Mouse (Mus musculus): ENCODE results near the gene Mybpc3.

The Mybpc3 gene

DNA sequence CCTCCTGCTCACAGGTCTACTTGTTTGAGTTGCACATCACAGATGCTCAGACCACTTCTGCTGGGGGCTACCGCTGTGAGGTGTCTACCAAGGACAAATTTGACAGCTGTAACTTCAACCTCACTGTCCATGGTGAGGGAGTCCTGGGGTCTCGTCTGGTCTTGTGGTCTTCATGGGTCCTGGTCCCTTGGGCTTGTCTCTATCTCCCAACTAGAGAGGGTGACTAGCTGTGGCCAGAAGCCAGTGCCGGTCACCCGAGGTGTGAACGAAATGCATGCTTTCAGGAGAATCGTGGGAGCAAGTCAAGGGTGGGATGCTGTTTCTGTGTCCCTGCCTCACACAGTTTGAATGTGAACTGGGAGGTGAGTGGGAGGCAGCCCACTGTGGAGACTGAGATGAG, 3.1 kb downstream of the Mybpc3 start:
- DNase-seq (ENCODE audit: low spot score in 2 of 2) = no peak

DNA sequence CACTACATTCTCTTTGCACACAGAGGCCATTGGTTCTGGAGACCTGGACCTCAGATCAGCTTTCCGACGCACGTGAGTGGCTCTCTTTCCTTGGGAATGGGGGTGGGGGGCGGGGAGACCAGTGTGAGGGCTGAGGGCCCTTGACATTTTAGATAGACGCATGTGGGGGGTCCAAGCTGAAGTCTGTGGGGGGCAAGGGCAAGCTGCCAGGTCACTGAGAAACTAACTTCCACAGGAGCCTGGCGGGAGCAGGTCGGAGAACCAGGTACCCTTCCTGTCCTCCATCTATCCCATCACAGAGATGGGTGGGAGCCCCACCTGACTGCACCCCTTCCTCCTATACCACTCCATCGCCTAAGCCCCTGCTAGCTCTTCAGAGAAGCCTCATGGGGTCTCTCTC, 3.6 kb downstream of the Mybpc3 start:
- DNase-seq (ENCODE audit: low spot score in 2 of 2) = no peak

DNA sequence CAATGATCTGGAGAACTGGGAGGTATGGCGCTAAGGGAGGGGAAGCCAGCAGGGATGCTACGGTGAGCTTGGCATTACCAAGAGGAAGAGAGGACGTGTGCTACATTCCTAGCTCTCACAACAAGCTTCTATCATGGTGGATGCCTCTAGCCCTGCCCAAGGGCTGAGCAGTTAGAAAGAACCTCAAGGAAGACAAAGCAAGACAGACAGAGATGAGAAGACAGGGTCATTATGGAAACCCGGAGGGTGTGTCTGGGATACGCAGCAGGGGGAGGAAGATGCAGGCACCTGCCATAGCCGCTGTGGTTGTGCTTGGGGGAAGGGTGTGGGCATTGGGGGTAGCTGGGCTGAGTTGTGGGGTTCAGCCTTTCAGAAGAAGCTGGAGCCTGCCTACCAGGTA, 5.6 kb downstream of the Mybpc3 start:
- DNase-seq (ENCODE audit: low spot score in 2 of 2) = no peak

DNA sequence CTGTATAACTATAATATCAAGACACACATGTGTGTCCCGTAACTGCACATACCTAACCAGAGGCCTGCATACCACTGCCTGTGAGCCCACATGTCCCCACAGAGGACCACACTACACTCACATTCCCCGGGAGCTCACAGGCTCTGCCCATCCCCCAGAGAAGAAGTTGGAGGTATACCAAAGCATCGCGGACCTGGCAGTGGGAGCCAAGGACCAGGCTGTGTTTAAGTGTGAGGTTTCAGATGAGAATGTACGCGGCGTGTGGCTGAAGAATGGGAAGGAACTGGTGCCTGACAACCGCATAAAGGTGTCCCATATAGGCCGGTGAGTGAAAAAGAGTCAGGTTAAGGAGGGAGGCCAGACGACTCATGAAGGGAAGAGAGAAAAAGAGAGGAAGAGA, 7.2 kb downstream of the Mybpc3 start:
- DNase-seq (ENCODE audit: low spot score in 2 of 2) = no peak

DNA sequence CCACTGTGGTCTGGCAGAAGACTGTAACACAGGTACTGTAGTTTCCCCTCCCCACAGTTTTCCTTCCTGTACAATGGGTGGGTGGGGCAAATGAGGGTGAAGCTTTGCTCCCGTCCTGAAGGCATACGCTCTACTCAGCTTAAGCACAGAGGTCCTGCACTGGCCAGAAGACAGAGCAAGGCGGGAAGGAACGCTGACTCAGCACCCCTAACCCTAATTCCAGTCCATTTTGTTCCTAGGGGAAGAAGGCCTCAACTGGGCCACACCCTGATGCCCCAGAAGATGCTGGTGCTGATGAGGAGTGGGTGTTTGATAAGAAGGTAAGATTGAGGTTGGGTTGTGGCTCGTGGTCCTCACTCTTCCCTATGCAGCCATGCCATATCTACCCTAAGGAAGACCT, 10.8 kb downstream of the Mybpc3 start:
- DNase-seq (ENCODE audit: low spot score in 2 of 2) = no peak

DNA sequence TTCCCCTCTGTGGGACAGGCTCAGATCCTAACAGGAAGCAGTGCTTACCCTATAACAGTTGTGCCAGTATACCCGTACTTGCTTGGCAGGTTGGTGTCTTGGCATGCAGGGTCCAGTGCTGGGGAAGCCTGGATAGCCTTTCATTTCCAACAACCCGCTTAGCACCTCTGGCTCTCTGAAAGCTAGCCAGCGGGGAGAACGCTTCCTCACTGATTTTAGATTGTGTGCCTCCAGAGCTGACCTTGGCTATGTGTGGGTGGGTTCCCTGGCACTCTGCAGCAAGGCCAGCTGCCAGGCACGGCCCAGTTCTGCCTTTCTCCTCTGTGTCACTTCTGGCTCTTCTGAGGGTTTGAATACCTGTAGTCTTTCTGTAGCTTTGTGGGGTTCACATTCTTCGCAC, 12.2 kb downstream of the Mybpc3 start:
- DNase-seq (ENCODE audit: low spot score in 2 of 2) = no peak

DNA sequence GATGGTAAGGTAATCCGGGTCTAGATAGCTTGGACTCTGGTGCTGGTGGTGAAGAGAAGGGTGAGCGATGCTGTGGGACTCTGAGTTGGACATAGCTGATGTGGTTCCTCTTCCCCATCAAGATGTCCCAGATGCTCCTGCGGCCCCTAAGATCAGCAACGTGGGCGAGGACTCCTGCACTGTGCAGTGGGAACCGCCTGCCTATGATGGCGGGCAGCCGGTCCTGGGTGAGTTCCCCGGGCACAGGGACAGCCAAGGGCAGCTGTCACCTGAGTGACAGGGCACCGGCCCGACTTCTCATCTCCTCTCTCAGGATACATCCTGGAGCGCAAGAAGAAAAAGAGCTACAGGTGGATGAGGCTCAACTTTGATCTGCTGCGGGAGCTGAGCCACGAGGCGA, 13.3 kb downstream of the Mybpc3 start:
- no peak for DNase-seq (ENCODE audit: low spot score in 2 of 2)

DNA sequence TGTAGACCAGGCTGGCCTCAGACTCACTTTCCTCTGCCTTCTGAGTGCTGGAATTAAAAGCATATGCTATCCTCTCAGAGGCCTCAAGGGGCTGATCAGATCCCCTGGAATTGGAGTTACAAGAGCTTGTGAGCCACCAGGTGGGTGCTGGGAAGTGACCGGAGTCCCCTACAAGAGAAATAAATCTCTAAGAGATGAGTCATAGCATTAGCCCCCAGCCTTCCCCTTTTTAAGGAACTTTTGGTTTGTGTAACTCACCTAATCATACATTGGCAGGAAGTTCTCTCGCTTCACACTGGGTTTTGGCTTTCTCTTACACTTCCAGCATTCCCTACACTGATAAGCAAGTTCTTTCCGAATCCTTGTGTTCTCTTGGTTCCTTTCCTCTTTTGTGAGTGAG, 14.1 kb downstream of the Mybpc3 start:
- no peak for DNase-seq (ENCODE audit: low spot score in 2 of 2)

DNA sequence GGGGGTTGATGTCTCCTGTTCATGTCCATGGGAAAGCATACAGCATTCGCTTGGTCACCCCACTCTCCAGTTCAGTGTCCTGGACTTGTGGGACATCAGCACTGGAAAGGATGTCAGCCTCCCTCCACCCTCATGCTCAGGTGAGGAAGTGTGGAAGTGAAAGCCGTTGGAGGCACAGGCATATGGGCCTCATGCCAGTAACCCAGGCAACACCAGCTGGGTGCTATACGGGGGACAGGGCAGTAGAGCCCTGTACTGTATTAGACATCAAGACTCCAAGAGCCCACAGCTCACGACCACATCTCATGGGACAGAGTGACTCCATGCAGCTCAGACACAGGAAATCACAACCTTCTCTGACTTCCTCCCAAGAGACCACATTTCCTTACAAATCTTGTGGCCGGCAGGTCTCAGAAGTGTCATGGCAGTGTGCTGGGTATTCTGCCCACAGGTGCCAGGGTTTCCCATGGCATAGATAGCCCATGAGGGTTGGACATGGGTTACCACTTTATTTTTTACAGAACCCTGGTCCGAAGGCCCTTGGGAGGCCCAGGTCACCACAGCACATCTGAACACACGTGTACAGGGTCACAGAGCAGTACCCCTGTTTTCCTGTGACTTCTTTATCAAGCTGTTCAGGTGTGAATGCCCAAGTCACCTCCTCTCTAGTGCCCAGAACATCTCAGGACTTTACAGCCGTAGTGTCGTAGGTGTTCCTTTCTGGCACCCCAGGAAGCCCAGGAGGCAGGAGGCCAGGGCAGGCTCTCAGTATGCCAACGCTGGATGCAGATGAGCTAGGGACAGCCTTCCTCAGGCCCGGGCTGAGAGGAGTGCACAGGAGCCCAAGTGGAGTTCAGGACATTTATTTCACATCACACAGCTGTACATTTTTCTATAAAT, 18.8 kb downstream of the Mybpc3 start:
- no peak for DNase-seq (ENCODE audit: low spot score in 2 of 2)

DNA sequence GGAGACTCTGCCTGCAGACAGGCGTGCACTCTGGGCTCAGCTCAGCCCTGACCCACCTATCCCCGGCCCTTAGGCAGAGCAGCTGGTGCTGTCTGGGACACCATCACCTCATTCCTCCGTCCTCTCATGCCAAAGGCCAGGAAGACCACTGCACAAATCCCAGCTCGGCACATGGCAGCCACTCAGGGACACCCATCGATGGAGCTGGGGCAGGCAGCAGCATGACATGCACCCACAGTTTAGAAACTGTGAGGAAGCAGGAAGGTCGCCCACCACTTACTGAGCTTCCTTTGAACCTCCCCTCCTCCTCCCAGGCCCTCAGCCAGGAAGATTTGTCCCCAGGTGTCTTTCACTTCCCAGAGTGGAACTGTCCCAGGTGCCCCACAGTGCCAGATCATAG, 19.5 kb downstream of the Mybpc3 start:
- DNase-seq (ENCODE audit: low spot score in 2 of 2) = no peak

DNA sequence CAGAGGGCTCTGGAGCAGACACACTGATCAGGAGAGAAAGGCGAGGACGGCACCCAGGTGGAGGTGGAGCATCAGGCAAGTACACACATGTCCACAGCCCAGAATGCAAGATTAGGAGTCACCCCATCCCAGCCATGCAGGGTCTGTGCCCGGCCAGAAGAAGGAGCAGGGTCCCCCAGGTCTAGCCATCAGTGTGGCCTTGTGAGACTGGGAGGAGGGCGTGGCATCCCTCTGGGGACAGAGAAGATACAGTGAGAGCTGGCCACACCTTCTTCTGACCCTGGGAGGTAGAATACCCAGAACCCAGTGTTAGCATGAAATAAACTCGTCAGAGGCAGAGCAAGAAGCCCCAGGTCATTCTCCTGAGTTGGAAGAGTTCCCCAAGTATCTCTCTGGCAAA, 21.4 kb downstream of the Mybpc3 start:
- no peak for DNase-seq (ENCODE audit: low spot score in 2 of 2)

DNA sequence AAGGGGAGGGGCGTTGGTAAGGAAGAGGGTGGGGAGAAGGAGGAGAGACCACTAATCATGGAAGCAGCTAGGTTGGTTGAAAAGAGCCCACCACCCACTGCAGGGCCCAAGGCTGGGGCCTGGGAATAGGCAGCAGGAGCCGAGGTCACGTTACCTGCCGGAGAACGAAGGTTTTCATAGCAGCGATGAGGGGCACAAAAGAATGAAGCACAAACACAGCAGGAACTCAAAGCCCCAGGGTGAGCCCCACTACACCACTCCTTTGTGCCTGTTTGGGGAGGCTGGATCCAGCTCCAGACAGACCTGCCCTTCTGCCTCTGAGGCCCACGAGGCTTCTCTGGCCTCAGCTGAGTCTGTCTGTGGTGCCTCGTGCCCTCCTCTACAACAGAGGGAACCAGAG, 21.8 kb downstream of the Mybpc3 start:
- no peak for DNase-seq (ENCODE audit: low spot score in 2 of 2)

DNA sequence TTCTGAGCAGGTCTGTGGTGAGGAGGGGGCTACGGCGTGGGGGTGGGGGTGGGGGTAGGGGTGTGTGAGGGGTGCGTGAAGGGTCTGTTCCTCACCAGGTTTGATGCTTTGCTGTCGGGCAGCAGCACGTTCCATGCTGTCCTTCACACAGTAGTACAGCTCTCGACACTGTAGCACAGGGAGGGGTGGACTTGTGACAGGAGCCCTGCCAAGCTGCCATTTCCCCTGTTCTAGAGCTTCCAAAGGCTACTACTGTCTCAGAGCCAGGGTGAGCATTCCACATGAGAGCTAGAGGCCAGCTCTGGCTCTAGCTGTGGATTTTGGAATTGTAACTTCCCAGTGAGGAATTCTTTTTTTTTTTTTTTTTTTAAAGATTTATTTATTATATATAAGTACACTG, 25.0 kb downstream of the Mybpc3 start:
- no peak for DNase-seq (ENCODE audit: low spot score in 2 of 2)

DNA sequence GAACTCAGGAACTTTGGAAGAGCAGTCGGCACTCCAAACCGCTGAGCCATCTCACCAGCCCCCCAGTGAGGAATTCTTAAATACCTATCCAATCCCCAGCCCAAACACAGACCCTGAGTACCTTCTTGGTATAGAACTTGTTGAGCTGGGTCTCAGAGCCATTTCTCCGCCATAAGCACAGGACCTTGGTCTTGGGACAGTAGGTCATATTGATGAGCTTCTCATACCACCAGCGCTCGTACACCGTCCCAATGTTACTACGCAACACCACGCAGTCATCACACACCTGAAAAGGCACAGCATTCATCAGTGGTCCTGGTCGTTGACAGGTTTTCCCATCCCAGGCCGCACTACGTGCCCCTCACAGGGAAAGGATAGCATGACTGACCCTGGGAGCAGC, 25.5 kb downstream of the Mybpc3 start:
- DNase-seq (ENCODE audit: low spot score in 2 of 2) = no peak

DNA sequence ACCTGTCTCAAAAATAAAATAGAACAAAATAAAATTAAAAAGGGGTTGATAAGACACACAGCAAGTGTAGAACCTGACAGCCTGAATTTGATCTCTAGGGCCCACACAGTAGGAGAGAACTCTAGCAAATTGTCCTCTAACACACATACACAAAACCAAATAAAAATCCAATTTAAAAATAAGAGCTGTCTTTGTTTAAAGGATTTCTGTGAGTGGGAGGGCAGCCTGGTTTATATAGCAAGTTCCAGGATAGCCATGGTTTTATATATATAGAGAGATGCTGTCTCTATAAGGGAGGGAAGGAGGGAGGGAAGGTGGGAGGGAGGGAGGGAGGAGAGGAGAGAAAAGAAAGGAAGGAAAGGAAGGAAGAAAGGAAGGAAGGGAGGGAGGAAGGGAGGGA, 30.2 kb downstream of the Mybpc3 start:
- no peak for DNase-seq (ENCODE audit: low spot score in 2 of 2)

DNA sequence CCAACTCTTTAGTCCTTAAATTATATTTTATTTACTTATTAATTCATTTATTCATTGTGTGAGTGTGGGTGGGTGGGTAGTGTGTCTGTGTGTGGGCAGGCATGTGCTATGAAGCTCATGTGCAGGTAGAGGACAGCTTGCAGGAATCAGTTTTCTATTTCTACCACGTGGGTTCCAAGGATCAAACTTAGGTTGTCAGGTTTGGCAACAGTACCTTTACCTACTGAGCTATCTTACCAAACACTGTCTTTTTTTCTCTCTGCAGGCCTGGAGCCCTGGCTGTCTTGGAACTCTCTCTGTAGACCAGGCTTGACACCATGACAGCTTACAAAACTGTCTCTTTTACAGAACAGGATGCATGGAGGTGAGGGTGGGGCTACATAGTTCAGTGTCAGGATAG, 33.4 kb downstream of the Mybpc3 start:
- DNase-seq (ENCODE audit: low spot score in 2 of 2) = no peak

DNA sequence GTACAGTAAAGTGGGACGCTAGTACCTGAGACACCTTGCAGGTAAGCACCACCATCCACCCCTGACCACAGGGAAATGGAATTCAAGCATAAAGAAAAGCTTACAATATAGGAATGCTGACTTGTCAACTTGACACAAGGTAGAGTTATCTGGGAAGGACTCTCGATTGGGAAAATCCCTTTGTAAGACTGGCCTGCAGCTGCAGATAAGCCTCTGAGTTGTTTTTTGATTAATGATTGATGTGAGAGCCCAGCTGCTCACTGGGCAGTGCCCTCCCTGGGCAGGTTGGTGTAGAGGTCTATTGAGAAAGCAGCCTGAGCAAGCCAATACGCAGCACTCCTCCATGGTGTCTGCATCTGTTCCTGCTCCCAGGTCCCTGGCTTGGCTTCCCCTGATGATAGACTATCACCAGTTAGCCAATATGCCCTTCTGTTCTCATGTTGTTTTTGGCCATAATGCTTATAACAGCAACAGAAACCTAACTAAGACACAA, 35.0 kb downstream of the Mybpc3 start:
- DNase-seq (ENCODE audit: low spot score in 2 of 2) = no peak

DNA sequence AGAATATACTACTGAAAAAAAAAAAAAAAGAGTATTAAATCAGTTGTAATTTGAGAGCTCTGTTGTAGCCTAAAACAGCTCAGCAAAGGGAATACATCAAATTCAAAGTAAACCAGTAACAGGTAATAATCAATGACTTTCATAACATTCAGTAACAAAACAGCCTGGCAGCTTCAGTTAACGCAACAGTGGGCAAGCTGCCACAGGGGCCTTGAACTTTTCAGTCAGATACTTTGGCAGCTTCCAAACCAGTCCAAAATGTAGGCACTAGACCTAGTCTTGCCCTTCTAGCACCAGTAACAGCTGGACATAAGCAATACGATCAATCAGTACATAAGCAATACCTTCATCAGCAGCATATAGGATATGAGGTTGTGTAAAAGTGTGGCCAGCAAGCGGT, 36.1 kb downstream of the Mybpc3 start:
- DNase-seq (ENCODE audit: low spot score in 2 of 2) = no peak

DNA sequence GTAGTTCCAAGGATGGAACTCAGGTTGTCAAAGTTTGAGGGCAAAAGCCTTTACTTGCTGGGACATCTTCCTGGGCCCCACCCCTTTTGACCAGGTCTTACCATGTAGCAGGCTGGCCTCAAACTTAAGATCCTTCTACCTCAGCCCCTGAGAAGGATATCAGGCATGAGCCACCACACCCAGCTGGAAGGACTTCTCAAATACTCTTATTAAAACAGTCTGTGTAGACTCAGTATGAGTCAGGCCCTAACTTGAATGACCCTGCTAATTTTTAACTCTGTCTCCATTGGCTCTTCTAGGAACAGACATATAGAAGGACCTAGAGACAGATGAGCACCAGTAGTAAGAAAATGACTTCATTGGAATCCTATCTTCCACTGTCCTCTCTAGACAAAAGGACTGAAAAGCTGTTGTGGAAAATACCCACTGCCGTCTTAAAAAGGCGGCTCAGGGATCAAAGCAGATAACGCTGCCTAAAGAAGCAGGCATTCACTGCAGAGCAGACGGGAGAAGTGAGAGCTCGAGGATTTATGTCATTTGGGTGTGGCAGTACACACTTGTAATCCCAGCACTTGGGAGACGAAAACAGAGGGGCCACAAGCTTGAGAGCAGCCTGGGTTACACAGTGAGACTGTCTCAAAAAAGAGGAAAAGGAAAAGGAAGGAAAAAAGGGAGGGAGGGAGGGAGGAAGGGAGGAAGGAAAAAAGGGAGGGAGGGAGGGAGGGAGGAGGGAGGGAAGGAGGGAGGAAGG, 39.2 kb downstream of the Mybpc3 start:
- DNase-seq (ENCODE audit: low spot score in 2 of 2) = no peak

DNA sequence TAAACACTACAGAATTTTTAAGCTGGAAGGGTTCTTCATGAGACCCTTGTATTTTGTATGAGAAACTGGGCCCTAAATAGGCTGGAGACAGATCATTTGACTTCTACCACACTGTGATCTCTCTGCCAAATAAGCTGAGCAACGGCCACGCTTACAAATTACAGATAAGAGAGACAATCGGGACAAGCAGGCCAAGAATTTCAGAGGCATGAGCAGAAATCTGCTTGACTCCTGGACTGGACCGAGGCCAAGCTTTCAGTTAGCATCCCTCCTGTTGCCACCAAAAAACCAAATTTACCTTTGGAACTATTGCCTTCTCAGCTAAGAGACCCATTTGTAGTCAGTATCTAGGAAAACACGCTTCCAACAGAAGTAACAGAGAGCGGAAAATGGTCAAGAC, 42.6 kb downstream of the Mybpc3 start:
- no peak for DNase-seq (ENCODE audit: low spot score in 2 of 2)

DNA sequence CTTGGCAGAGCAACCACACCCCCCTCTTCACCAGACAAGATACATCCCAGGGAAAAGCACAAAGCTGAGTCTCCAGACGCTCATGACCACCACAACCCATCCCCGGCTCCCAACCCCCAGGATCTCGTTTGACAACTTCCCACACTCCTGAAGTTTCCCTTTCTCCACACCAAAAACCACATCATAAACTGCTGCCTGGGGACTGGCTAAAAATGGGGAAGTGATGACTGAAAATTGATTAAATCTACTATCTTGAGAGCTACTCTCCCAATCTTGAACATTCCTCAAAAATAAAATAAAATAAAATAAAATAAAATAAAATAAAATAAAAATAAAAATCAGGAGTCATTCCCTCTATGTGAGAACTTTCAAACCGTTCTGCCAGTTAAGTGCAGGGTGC, 45.0 kb downstream of the Mybpc3 start:
- DNase-seq (ENCODE audit: low spot score in 2 of 2) = no peak

DNA sequence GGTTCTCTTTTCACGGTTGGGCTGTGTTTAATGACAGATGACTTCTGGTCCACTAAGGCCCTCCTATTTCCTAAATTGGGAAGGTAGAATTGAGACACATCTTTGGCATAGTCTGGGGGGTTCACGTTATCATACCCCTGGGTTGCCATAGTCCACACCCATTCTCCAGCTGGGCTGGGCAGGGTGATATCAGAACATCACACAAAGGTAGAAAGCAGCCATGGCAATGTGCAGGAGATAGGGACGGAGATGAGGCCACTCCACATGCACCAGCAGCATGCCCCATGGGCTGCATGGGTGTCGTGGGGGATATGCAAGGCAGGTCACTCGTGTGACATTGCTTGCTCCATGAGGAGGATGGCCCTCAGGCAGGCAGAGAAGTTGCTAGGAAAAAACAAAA, 45.6 kb downstream of the Mybpc3 start:
- no peak for DNase-seq (ENCODE audit: low spot score in 2 of 2)

DNA sequence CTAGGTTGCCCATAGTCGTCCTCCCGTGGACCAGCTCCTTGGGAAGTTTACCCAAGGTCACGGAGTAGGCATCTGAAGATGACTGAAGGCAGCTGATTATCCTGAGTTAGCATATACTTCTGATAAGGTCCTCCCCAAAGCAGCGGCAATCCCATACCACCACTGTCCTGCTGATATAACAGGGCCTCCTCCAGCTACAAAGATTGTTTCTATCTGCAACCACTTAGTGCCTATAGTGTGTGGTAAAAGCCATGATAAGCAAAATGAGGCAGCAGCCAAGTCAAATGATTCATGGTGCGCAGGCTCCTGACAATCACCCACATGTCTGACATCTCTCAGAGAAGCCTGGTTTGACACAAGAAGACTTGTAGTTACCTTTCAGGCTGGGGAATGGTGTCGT, 47.0 kb downstream of the Mybpc3 start:
- DNase-seq (ENCODE audit: low spot score in 2 of 2) = no peak

Data from urinary bladder, adult 18-20 months (tissue).